Mouse (Mus musculus) cortical plate, adult 2 months (tissue): Measurements from ENCODE around the gene Ccng1. TPM values are rescaled to one million over a fixed set of nuclear protein-coding genes. Genes with fewer than 3 reads are reported as not detected.
"Not testable (repeated sequence)": the region's sequence is repeated elsewhere in the genome, so short reads cannot be mapped to it uniquely, and the experiment has no call there.

Source experiments
- H3K27ac ChIP-seq: fragments of 200-500 bp; 2 replicates; pipeline ENCODE4 v1.5.1; 2012; ENCODE audit warnings: low read length, control low read depth, inconsistent platforms; ENCODE audit not compliant: insufficient read depth
- H3K4me1 ChIP-seq: fragments of 200-500 bp; 2 replicates; pipeline ENCODE4 v1.6.1; 2011; ENCODE audit warnings: low read length; ENCODE audit not compliant: control insufficient read depth, insufficient read depth
- H3K4me3 ChIP-seq: fragments of 200-500 bp; 2 replicates; pipeline ENCODE4 v1.5.1; 2011; ENCODE audit warnings: mild to moderate bottlenecking, low read length, control low read depth; ENCODE audit not compliant: insufficient read depth
- CTCF ChIP-seq: fragments of 200-500 bp; IDR thresholded peaks from 2 replicates; pipeline ENCODE4 v1.5.1; 2011; ENCODE audit warnings: mild to moderate bottlenecking, control low read depth, low read length; ENCODE audit not compliant: insufficient read depth; ENCODE audit errors: extremely low read depth
- POLR2A ChIP-seq: fragments of 200-500 bp; IDR thresholded peaks from 2 replicates; pipeline ENCODE4 v1.6.1; 2011; ENCODE audit warnings: mild to moderate bottlenecking, low read length, control low read depth; ENCODE audit not compliant: insufficient read depth; ENCODE audit errors: extremely low read depth
- polyA plus RNA-seq: library from polyadenylated mRNA; depleted of rRNA; stranded (reverse); fragments of >200 nt; gene quantifications from 2 replicates; pipeline ENCODE4 v1.2.3, GENCODE M21; 2012; rRNA removed

Ccng1 gene
- polyA plus RNA-seq, 1 experiment, result 46.8 TPM

GRCm38 (mm10) chr11:40734251-40734752 is 20.8 kb downstream of the Ccng1 start:
- Histone ChIP-seq H3K27ac (0 out of 2 replicates have a peak overlapping the region, but pooled peaks have one; percentile 2), H3K4me1 (no peaks in the 10 kb centered on the region; the same call in none of the 2 replicates)
- no peak for TF ChIP-seq POLR2A
- no peak for TF ChIP-seq CTCF

GRCm38 (mm10) chr11:40733339-40734174 is 21.6 kb downstream of the Ccng1 start, which contains the start of the genes Hmmr and Nudcd2:
TSS of gene Hmmr (minus strand) at chr11:40733422.
TSS of gene Nudcd2 (plus strand) at chr11:40733667.
- Histone ChIP-seq H3K27ac (0 out of 2 replicates have a peak within 1 kb of the TSS, but pooled peaks have one; percentile 2), H3K4me3 (peak within 1 kb of the TSS; percentile 66), H3K4me1 (no peaks in the 10 kb centered on the region; the same call in none of the 2 replicates)
- TF ChIP-seq CTCF (no peak), POLR2A (peak; percentile 43; the same call in 1 of the 2 replicates)

More at GRCm38 (mm10) chr11:40734251-40734752, 20.8 kb downstream of the Ccng1 start:
- peak overlapping the region; percentile 66 for H3K4me3 ChIP-seq

- Histone ChIP-seq H3K4me1 (no peaks in the 10 kb centered on the region; the same call in none of the 2 replicates), H3K27ac (no peak overlapping the region), H3K4me3 (no peak overlapping the region; the same call in 1 of the 2 replicates)
- TF ChIP-seq CTCF, result no peak
- TF ChIP-seq POLR2A, result no peak
Observed at GRCm38 (mm10) chr11:40732997-40733338, 22.1 kb downstream of the Ccng1 start.

GRCm38 (mm10) chr11:40718324-40718723 is 36.8 kb downstream of the Ccng1 start:
- no peak overlapping the region for H3K4me3 ChIP-seq
- H3K27ac ChIP-seq, result no peak overlapping the region
- TF ChIP-seq POLR2A (no peak), CTCF (no peak)
- H3K4me1 ChIP-seq, result no peaks in the 10 kb centered on the region; the same call in 1 of the 2 replicates

- Histone ChIP-seq H3K27ac (no peak overlapping the region), H3K4me1 (no peaks in the 10 kb centered on the region; the same call in 1 of the 2 replicates), H3K4me3 (no peak overlapping the region)
- TF ChIP-seq CTCF (no peak), POLR2A (no peak)
Observed at GRCm38 (mm10) chr11:40715524-40715923, 39.6 kb downstream of the Ccng1 start.

- no peak overlapping the region for H3K4me3 ChIP-seq
- no peaks in the 10 kb centered on the region; the same call in 1 of the 2 replicates for H3K4me1 ChIP-seq
- TF ChIP-seq CTCF, result no peak
- TF ChIP-seq POLR2A, result no peak
- no peak overlapping the region for H3K27ac ChIP-seq
Observed at GRCm38 (mm10) chr11:40713858-40714257, 41.3 kb downstream of the Ccng1 start.

- H3K27ac ChIP-seq, H3K4me3 ChIP-seq, H3K4me1 ChIP-seq: not testable (repeated sequence)
Observed at GRCm38 (mm10) chr11:40709899-40710298, 45.2 kb downstream of the Ccng1 start.

Other genes starting within 250 kb of the Ccng1 start
- gene Mat2b, start 60.1 kb downstream of the Ccng1 start, polyA plus RNA-seq, result 175 and 178 TPM in 2 replicates
- gene Hmmr, start 21.9 kb downstream of the Ccng1 start, polyA plus RNA-seq, result 0.68 and 0.75 TPM in 2 replicates
- 24.0 and 26.4 TPM in 2 replicates for gene Nudcd2, start 21.6 kb downstream of the Ccng1 start, polyA plus RNA-seq